Mouse (Mus musculus): ENCODE results near the gene Angptl4. TPM values are rescaled to one million over a fixed set of nuclear protein-coding genes. Genes with fewer than 3 reads are reported as not detected.
A peak's percentile ranks its signal among the peaks of the same experiment; 100 is the strongest.

Gene Angptl4
- polyA plus RNA-seq, 1 experiment from 2014 or later = 16.6 TPM

- peaks cover 11% of the 10 kb centered on the region for H3K36me3 ChIP-seq (ENCODE audit: control insufficient read depth, insufficient read depth, low read length)
- H3K4me3 ChIP-seq (ENCODE audit: low read depth, low read length) = no peak overlapping the region; the same call in 1 of the 2 replicates
- H3K9me3 ChIP-seq (ENCODE audit: control insufficient read depth, low read length) = no peaks in the 10 kb centered on the region
- 0 out of 2 replicates have a peak overlapping the region, but pooled peaks have one; percentile 18 for H3K27ac ChIP-seq (ENCODE audit: low read depth, low read length)
- no peak overlapping the region for H3K4me2 ChIP-seq (ENCODE audit: low read depth, low read length, severe bottlenecking)
- H3K27me3 ChIP-seq (ENCODE audit: control insufficient read depth, insufficient read depth, low read length) = no peaks in the 10 kb centered on the region
- no peak overlapping the region for H3K9ac ChIP-seq (ENCODE audit: low read length)
- H3K4me1 ChIP-seq (replicated peaks; ENCODE audit: control insufficient read depth, insufficient read depth, low read length) = peaks cover 23% of the 10 kb centered on the region
- DNase-seq (ENCODE audit: low spot score) = no peak
- no peak for ATAC-seq (replicated peaks; ENCODE audit: low FRiP score)
- 83% methylated on average over 1 of the region's 1 CpGs for WGBS
Observed at GRCm38 (mm10) chr17:33822436-33822959, 40.9 kb upstream of the Angptl4 start.

- H3K9me3 ChIP-seq (ENCODE audit: control insufficient read depth, low read length) = no peaks in the 10 kb centered on the region
- H3K36me3 ChIP-seq (ENCODE audit: control insufficient read depth, insufficient read depth, low read length) = peaks cover 11% of the 10 kb centered on the region
- peak overlapping the region; percentile 48 for H3K4me3 ChIP-seq (ENCODE audit: low read depth, low read length)
- peaks cover 15% of the 10 kb centered on the region for H3K4me1 ChIP-seq (replicated peaks; ENCODE audit: control insufficient read depth, insufficient read depth, low read length)
- H3K4me2 ChIP-seq (ENCODE audit: low read depth, low read length, severe bottlenecking) = peak overlapping the region; percentile 81
- no peaks in the 10 kb centered on the region for H3K27me3 ChIP-seq (ENCODE audit: control insufficient read depth, insufficient read depth, low read length)
- DNase-seq (ENCODE audit: low spot score) (no peak), ATAC-seq (replicated peaks; ENCODE audit: low FRiP score) (no peak; the same call in 1 of the 2 replicates)
- 19% methylated on average over 33 of the region's 33 CpGs for WGBS
- peak overlapping the region; percentile 80 for H3K27ac ChIP-seq (ENCODE audit: low read depth, low read length)
- H3K9ac ChIP-seq (ENCODE audit: low read length) = peak overlapping the region; percentile 78
Observed at GRCm38 (mm10) chr17:33817969-33818643, 36.5 kb upstream of the Angptl4 start.

GRCm38 (mm10) chr17:33817184-33817968 lies 35.7 kb upstream of the Angptl4 start:
- no peaks in the 10 kb centered on the region for H3K27me3 ChIP-seq (ENCODE audit: control insufficient read depth, insufficient read depth, low read length)
- peak; percentile 98 for DNase-seq (ENCODE audit: low spot score)
- H3K4me2 ChIP-seq (ENCODE audit: low read depth, low read length, severe bottlenecking) = peak overlapping the region; percentile 81
- peak overlapping the region; percentile 48 for H3K4me3 ChIP-seq (ENCODE audit: low read depth, low read length)
- peak overlapping the region; percentile 80 for H3K27ac ChIP-seq (ENCODE audit: low read depth, low read length)
- WGBS = 1% methylated on average over 85 of the region's 89 CpGs
- no peaks in the 10 kb centered on the region for H3K9me3 ChIP-seq (ENCODE audit: control insufficient read depth, low read length)
- peaks cover 7% of the 10 kb centered on the region for H3K36me3 ChIP-seq (ENCODE audit: control insufficient read depth, insufficient read depth, low read length)
- peak; percentile 95 for ATAC-seq (replicated peaks; ENCODE audit: low FRiP score)
- H3K4me1 ChIP-seq (replicated peaks; ENCODE audit: control insufficient read depth, insufficient read depth, low read length) = peaks cover 12% of the 10 kb centered on the region
- H3K9ac ChIP-seq (ENCODE audit: low read length) = peak overlapping the region; percentile 78

DNA sequence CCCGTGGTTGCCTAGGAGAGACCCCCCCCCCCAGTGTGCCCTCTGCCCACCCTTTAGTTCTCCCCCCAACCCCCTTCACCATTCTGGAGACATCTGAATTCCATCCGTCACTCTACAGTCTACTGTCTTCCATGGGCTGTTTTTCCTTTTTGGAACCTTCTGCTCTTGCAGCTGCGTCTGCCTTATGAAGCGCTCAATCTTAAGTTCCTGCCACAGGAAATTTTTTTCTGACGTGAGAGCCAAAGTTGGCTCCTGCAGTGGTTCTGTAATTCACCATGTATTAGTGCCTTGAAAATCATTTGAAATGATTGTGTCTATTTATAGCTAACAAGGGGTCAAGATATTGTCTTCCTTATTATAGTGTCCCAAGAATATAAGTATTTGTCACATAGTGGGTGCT lies 35.0 kb upstream of the Angptl4 start:
- DNase-seq (ENCODE audit: low spot score) (no peak), ATAC-seq (replicated peaks; ENCODE audit: low FRiP score) (no peak)
- no peak overlapping the region; the same call in 1 of the 2 replicates for H3K9ac ChIP-seq (ENCODE audit: low read length)
- H3K4me3 ChIP-seq (ENCODE audit: low read depth, low read length) = peak overlapping the region; percentile 48; the same call in 1 of the 2 replicates
- peaks cover 12% of the 10 kb centered on the region for H3K4me1 ChIP-seq (replicated peaks; ENCODE audit: control insufficient read depth, insufficient read depth, low read length)
- no peak overlapping the region for H3K27ac ChIP-seq (ENCODE audit: low read depth, low read length)
- H3K4me2 ChIP-seq (ENCODE audit: low read depth, low read length, severe bottlenecking) = peak overlapping the region; percentile 81
- H3K36me3 ChIP-seq (ENCODE audit: control insufficient read depth, insufficient read depth, low read length) = no peaks in the 10 kb centered on the region; the same call in 1 of the 2 replicates
- no peaks in the 10 kb centered on the region for H3K9me3 ChIP-seq (ENCODE audit: control insufficient read depth, low read length)
- no peaks in the 10 kb centered on the region for H3K27me3 ChIP-seq (ENCODE audit: control insufficient read depth, insufficient read depth, low read length)
- WGBS = 89% methylated on average over 5 of the region's 5 CpGs

DNA sequence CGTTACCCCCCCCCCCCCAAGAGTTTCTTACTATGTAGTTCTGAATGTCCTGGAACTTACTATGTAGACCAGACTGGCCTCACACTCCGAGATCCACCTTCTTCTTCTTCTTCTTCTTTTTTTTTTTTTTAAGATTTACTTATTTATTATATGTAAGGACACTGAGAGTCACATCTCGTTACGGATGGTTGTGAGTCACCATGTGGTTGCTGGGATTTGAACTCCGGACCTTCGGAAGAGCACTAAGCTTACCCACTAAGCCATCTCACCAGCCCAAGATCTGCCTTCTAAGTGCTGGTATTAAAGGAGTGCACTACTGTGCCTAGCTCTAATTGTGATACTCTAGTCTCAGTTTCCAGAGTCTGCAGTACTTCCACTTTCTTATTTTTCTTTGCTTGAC lies 33.8 kb upstream of the Angptl4 start:
- no peaks in the 10 kb centered on the region; the same call in 1 of the 2 replicates for H3K36me3 ChIP-seq (ENCODE audit: control insufficient read depth, insufficient read depth, low read length)
- H3K27ac ChIP-seq (ENCODE audit: low read depth, low read length) = no peak overlapping the region
- peaks cover 2% of the 10 kb centered on the region; the same call in 1 of the 2 replicates for H3K27me3 ChIP-seq (ENCODE audit: control insufficient read depth, insufficient read depth, low read length)
- ATAC-seq (replicated peaks; ENCODE audit: low FRiP score) (no peak), DNase-seq (ENCODE audit: low spot score) (no peak)
- H3K4me2 ChIP-seq (ENCODE audit: low read depth, low read length, severe bottlenecking) = no peak overlapping the region
- H3K4me1 ChIP-seq (replicated peaks; ENCODE audit: control insufficient read depth, insufficient read depth, low read length) = peaks cover 12% of the 10 kb centered on the region
- no peak overlapping the region for H3K9ac ChIP-seq (ENCODE audit: low read length)
- no peak overlapping the region for H3K4me3 ChIP-seq (ENCODE audit: low read depth, low read length)
- no peaks in the 10 kb centered on the region for H3K9me3 ChIP-seq (ENCODE audit: control insufficient read depth, low read length)
- 92% methylated on average over 6 of the region's 6 CpGs for WGBS

GRCm38 (mm10) chr17:33812990-33813389 lies 31.4 kb upstream of the Angptl4 start:
- DNase-seq (ENCODE audit: low spot score) = no peak
- H3K4me1 ChIP-seq (replicated peaks; ENCODE audit: control insufficient read depth, insufficient read depth, low read length) = peaks cover 6% of the 10 kb centered on the region
- no peak overlapping the region for H3K9ac ChIP-seq (ENCODE audit: low read length)
- no peak overlapping the region for H3K4me2 ChIP-seq (ENCODE audit: low read depth, low read length, severe bottlenecking)
- WGBS = 71% methylated on average over 4 of the region's 4 CpGs
- H3K36me3 ChIP-seq (ENCODE audit: control insufficient read depth, insufficient read depth, low read length) = no peaks in the 10 kb centered on the region
- no peak for ATAC-seq (replicated peaks; ENCODE audit: low FRiP score)
- H3K4me3 ChIP-seq (ENCODE audit: low read depth, low read length) = no peak overlapping the region
- no peak overlapping the region for H3K27ac ChIP-seq (ENCODE audit: low read depth, low read length)
- H3K9me3 ChIP-seq (ENCODE audit: control insufficient read depth, low read length) = no peaks in the 10 kb centered on the region
- H3K27me3 ChIP-seq (ENCODE audit: control insufficient read depth, insufficient read depth, low read length) = peaks cover 2% of the 10 kb centered on the region; the same call in 1 of the 2 replicates

- 65% methylated on average over 3 of the region's 3 CpGs for WGBS
- H3K4me3 ChIP-seq (ENCODE audit: low read depth, low read length) = no peak overlapping the region
- H3K4me2 ChIP-seq (ENCODE audit: low read depth, low read length, severe bottlenecking) = no peak overlapping the region
Observed at GRCm38 (mm10) chr17:33812475-33812874, 30.8 kb upstream of the Angptl4 start.

GRCm38 (mm10) chr17:33811142-33811516 lies 29.5 kb upstream of the Angptl4 start:
- Histone ChIP-seq H3K4me2 (ENCODE audit: low read depth, low read length, severe bottlenecking) (peak overlapping the region; percentile 75; the same call in 1 of the 2 replicates), H3K9me3 (ENCODE audit: control insufficient read depth, low read length) (no peaks in the 10 kb centered on the region), H3K36me3 (ENCODE audit: control insufficient read depth, insufficient read depth, low read length) (no peaks in the 10 kb centered on the region), H3K27me3 (ENCODE audit: control insufficient read depth, insufficient read depth, low read length) (peaks cover 2% of the 10 kb centered on the region; the same call in 1 of the 2 replicates), H3K27ac (ENCODE audit: low read depth, low read length) (no peak overlapping the region), H3K9ac (ENCODE audit: low read length) (no peak overlapping the region), H3K4me3 (ENCODE audit: low read depth, low read length) (peak overlapping the region; percentile 50), H3K4me1 (replicated peaks; ENCODE audit: control insufficient read depth, insufficient read depth, low read length) (no peaks in the 10 kb centered on the region)
- ATAC-seq (replicated peaks; ENCODE audit: low FRiP score) (no peak), DNase-seq (ENCODE audit: low spot score) (no peak)
- 23% methylated on average over 7 of the region's 7 CpGs for WGBS

More at GRCm38 (mm10) chr17:33812475-33812874, 30.8 kb upstream of the Angptl4 start:
- no peak for ATAC-seq (replicated peaks; ENCODE audit: low FRiP score)
- Histone ChIP-seq H3K9ac (ENCODE audit: low read length) (no peak overlapping the region), H3K27ac (ENCODE audit: low read depth, low read length) (no peak overlapping the region), H3K27me3 (ENCODE audit: control insufficient read depth, insufficient read depth, low read length) (peaks cover 2% of the 10 kb centered on the region; the same call in 1 of the 2 replicates), H3K9me3 (ENCODE audit: control insufficient read depth, low read length) (no peaks in the 10 kb centered on the region), H3K36me3 (ENCODE audit: control insufficient read depth, insufficient read depth, low read length) (no peaks in the 10 kb centered on the region), H3K4me1 (replicated peaks; ENCODE audit: control insufficient read depth, insufficient read depth, low read length) (peaks cover 4% of the 10 kb centered on the region; the same call in 1 of the 2 replicates)
- no peak for DNase-seq (ENCODE audit: low spot score)
